Mouse (Mus musculus) testis, adult 2 months (tissue): ENCODE data around the gene Mplkip.

Experiments used
- CTCF ChIP-seq: fragments of 200-500 bp; IDR thresholded peaks from 2 replicates; pipeline ENCODE4 v1.5.1; 2012; ENCODE audit warnings: low read depth, mild to moderate bottlenecking, inconsistent platforms, low read length, moderate library complexity; ENCODE audit not compliant: control insufficient read depth, insufficient read depth, insufficient replicate concordance
- POLR2A ChIP-seq: fragments of 200-500 bp; IDR thresholded peaks from 2 replicates; pipeline ENCODE4 v1.6.1; 2012; ENCODE audit warnings: low read depth, mild to moderate bottlenecking, inconsistent platforms, low read length, moderate library complexity; ENCODE audit not compliant: control insufficient read depth

- TF ChIP-seq POLR2A (no peak), CTCF (no peak)
These were observed 1.2 kb upstream of the Mplkip start for GRCm38 (mm10) chr13:17693816-17694215.
